In genomic region chr7:143830399-143830798, GRCm38 (mm10) we compare ENCODE assay signal across 8 mouse cellular contexts. TPM values are rescaled to one million over a fixed set of nuclear protein-coding genes. Genes with fewer than 3 reads are reported as not detected.
DNase-seq lines count a peak whose midpoint lies in the region; ATAC-seq and TF ChIP-seq lines count a peak whose summit lies in the region.

No protein-coding gene starts in this region.

- no peak for TF ChIP-seq POLR2A in myocyte (IDR thresholded peaks at IDR 0.05; ENCODE audit: insufficient read length, low read depth)

- H3K27me3 ChIP-seq in embryonic facial prominence, embryonic 13.5 days, result no peaks in the 10 kb centered on the region
- H3K27me3 ChIP-seq in myocyte (ENCODE audit: control insufficient read depth, insufficient read depth, insufficient read length), result no peaks in the 10 kb centered on the region

- H3K27ac ChIP-seq in layer of hippocampus, adult 2 months, result peak overlapping the region; percentile 91
- peak overlapping the region; percentile 60; the same call in 1 of the 2 replicates for H3K27ac ChIP-seq in embryonic facial prominence, embryonic 13.5 days

- TF ChIP-seq CTCF in layer of hippocampus, adult 2 months (conservative IDR thresholded peaks at IDR 0.05), result no peak

- H3K9ac ChIP-seq in embryonic facial prominence, embryonic 13.5 days, result peak overlapping the region; percentile 78

- peak overlapping the region; percentile 93 for H3K4me3 ChIP-seq in layer of hippocampus, adult 2 months
- peak overlapping the region; percentile 62 for H3K4me3 ChIP-seq in embryonic facial prominence, embryonic 13.5 days
- peak overlapping the region; percentile 70 for H3K4me3 ChIP-seq in myocyte

- H3K9me3 ChIP-seq in embryonic facial prominence, embryonic 13.5 days, result no peaks in the 10 kb centered on the region

- ATAC-seq in embryonic facial prominence, embryonic 13.5 days (ENCODE audit: insufficient number of reproducible peaks, insufficient read depth, low FRiP score, low TSS enrichment, low read depth), result no peak
- peak; percentile 36 for ATAC-seq in inflammation-experienced regulatory T-cells, adult 6 months
- ATAC-seq in granulocyte monocyte progenitor cell, adult 5-6 weeks (replicated peaks; ENCODE audit: poor library complexity, severe bottlenecking), result no peak
- ATAC-seq in megakaryocyte progenitor cell, adult 5-6 weeks (replicated peaks; ENCODE audit: poor library complexity), result no peak

- no peak for DNase-seq in layer of hippocampus, adult 2 months (ENCODE audit: low spot score in 2 of 2)
- no peak for DNase-seq in layer of hippocampus, postnatal 25 days (ENCODE audit: extremely low spot score in 1 of 2, low spot score in 1 of 2)
- DNase-seq in right cerebral cortex, postnatal 4 days, result no peak

- peak overlapping the region; percentile 28 for H3ac ChIP-seq in myocyte (ENCODE audit: control insufficient read depth, insufficient read length)

- no peaks in the 10 kb centered on the region for H3K36me3 ChIP-seq in embryonic facial prominence, embryonic 13.5 days
- H3K36me3 ChIP-seq in myocyte (ENCODE audit: control insufficient read depth, insufficient read depth), result no peaks in the 10 kb centered on the region

- WGBS in embryonic facial prominence, embryonic 13.5 days, result 9% methylated on average over 6 of the region's 6 CpGs

- peaks cover 52% of the 10 kb centered on the region for H3K79me2 ChIP-seq in myocyte (ENCODE audit: control insufficient read depth, insufficient read depth)

- H3K4me2 ChIP-seq in embryonic facial prominence, embryonic 13.5 days, result peak overlapping the region; percentile 91
- peak overlapping the region; percentile 94 for H3K4me2 ChIP-seq in myocyte (ENCODE audit: low read depth)

- peaks cover 34% of the 10 kb centered on the region for H3K4me1 ChIP-seq in embryonic facial prominence, embryonic 13.5 days

TF ChIP-seq in myocyte, 11 proteins besides CTCF, POLR2A, EP300 and RAD21:
- no peak for TF ChIP-seq TCF12 (IDR thresholded peaks at IDR 0.05; ENCODE audit: insufficient read depth, poor library complexity, severe bottlenecking)
- no peak for TF ChIP-seq TCF3 (IDR thresholded peaks at IDR 0.05; ENCODE audit: insufficient read length, low read depth)
- no peak for TF ChIP-seq MAX (IDR thresholded peaks at IDR 0.05; ENCODE audit: low read depth)
- no peak for TF ChIP-seq MYOG (IDR thresholded peaks at IDR 0.05; ENCODE audit: control insufficient read depth in 1 of 3, insufficient read depth in 1 of 3, insufficient read length in 2 of 3, low read depth in 2 of 3)
- TF ChIP-seq USF1 (IDR thresholded peaks at IDR 0.05; ENCODE audit: low read depth), result no peak
- TF ChIP-seq SRF (IDR thresholded peaks at IDR 0.05; ENCODE audit: control insufficient read depth, insufficient read length, low read depth), result no peak
- no peak for TF ChIP-seq MYOD1 (IDR thresholded peaks at IDR 0.05; ENCODE audit: control insufficient read depth in 1 of 3, insufficient read length in 2 of 3, low read depth in 2 of 3)
- TF ChIP-seq REST (IDR thresholded peaks at IDR 0.05; ENCODE audit: insufficient read depth, insufficient read length), result no peak
- TF ChIP-seq E2F4 (IDR thresholded peaks at IDR 0.05; ENCODE audit: insufficient read depth), result no peak
- TF ChIP-seq CEBPB (IDR thresholded peaks at IDR 0.05; ENCODE audit: insufficient read depth, poor library complexity, severe bottlenecking), result no peak
- TF ChIP-seq POLR2AphosphoS2 (IDR thresholded peaks at IDR 0.05; ENCODE audit: insufficient read length, low read depth), result no peak

RNA-seq across cellular contexts. Expression of gene Dhcr7, which starts 7.5 kb away (rescaled TPM):
- total RNA-seq in layer of hippocampus, adult 2 months (2021), result 10 to 100 TPM; 34.0 to 35.1 TPM
- 10 to 100 TPM; 44.7 to 51.3 TPM for total RNA-seq in layer of hippocampus, postnatal 25 days (2021)
- 39.6 and 41.5 TPM in 2 replicates for polyA plus RNA-seq in embryonic facial prominence, embryonic 13.5 days (2015; fragmentation: Nextera tagmentation; extraction: Ambion mirVana)
- polyA plus RNA-seq in inflammation-experienced regulatory T-cells, adult 6 months (2017; shearing (Covaris generic)), result 10 to 100 TPM; 37.5 to 57.8 (median 41.0) TPM
- polyA plus RNA-seq in myocyte (2012; fragmentation: generic; extraction: Trizol), result 107 TPM
- 16.8 and 34.7 TPM in 2 replicates for total RNA-seq in granulocyte monocyte progenitor cell, adult 5-6 weeks (2014; fragmentation: Nextera tagmentation)
- total RNA-seq in granulocyte monocyte progenitor cell, adult 5-6 weeks (2017), result 6.9 and 15.8 TPM in 2 replicates
- 26.3 and 29.4 TPM in 2 replicates for total RNA-seq in megakaryocyte progenitor cell, adult 5-6 weeks (2015)
- total RNA-seq in megakaryocyte progenitor cell, adult 5-6 weeks (2017), result 10.9 and 13.2 TPM in 2 replicates

RNA-seq across cellular contexts. Expression of gene Nadsyn1, which starts 7.8 kb away (rescaled TPM):
- total RNA-seq in layer of hippocampus, adult 2 months (2021), result 1 to 10 TPM; 4.4 to 7.8 TPM
- 1 to 10 TPM; 6.2 to 7.3 TPM for total RNA-seq in layer of hippocampus, postnatal 25 days (2021)
- polyA plus RNA-seq in embryonic facial prominence, embryonic 13.5 days (2015; fragmentation: Nextera tagmentation; extraction: Ambion mirVana), result 5.8 and 7.1 TPM in 2 replicates
- 10 to 100 TPM; 15.0 to 20.2 (median 20.2) TPM for polyA plus RNA-seq in inflammation-experienced regulatory T-cells, adult 6 months (2017; shearing (Covaris generic))
- polyA plus RNA-seq in myocyte (2012; fragmentation: generic; extraction: Trizol), result 5.7 TPM
- 5.1 and 10.5 TPM in 2 replicates for total RNA-seq in granulocyte monocyte progenitor cell, adult 5-6 weeks (2014; fragmentation: Nextera tagmentation)
- 13.2 and 16.4 TPM in 2 replicates for total RNA-seq in granulocyte monocyte progenitor cell, adult 5-6 weeks (2017)
- total RNA-seq in megakaryocyte progenitor cell, adult 5-6 weeks (2015), result 4.4 and 7.1 TPM in 2 replicates
- 9.2 and 9.5 TPM in 2 replicates for total RNA-seq in megakaryocyte progenitor cell, adult 5-6 weeks (2017)

RNA-seq across cellular contexts. Expression of gene Gm498, which starts 36.2 kb away (rescaled TPM):
- not detected for total RNA-seq in layer of hippocampus, adult 2 months (2021)
- total RNA-seq in layer of hippocampus, postnatal 25 days (2021), result not detected
- polyA plus RNA-seq in embryonic facial prominence, embryonic 13.5 days (2015; fragmentation: Nextera tagmentation; extraction: Ambion mirVana), result not detected in 2 replicates
- polyA plus RNA-seq in inflammation-experienced regulatory T-cells, adult 6 months (2017; shearing (Covaris generic)), result not detected
- not detected for polyA plus RNA-seq in myocyte (2012; fragmentation: generic; extraction: Trizol)
- total RNA-seq in granulocyte monocyte progenitor cell, adult 5-6 weeks (2014; fragmentation: Nextera tagmentation), result not detected in 2 replicates
- total RNA-seq in granulocyte monocyte progenitor cell, adult 5-6 weeks (2017), result not detected in 2 replicates
- total RNA-seq in megakaryocyte progenitor cell, adult 5-6 weeks (2015), result not detected in 2 replicates
- not detected in 2 replicates for total RNA-seq in megakaryocyte progenitor cell, adult 5-6 weeks (2017)

RNA-seq across cellular contexts. Expression of gene Mrgpre, which starts 46.1 kb away (rescaled TPM):
- total RNA-seq in layer of hippocampus, adult 2 months (2021), result 1 to 10 TPM; 5.9 to 6.5 TPM
- 1 to 10 TPM; 5.0 to 6.6 TPM for total RNA-seq in layer of hippocampus, postnatal 25 days (2021)
- polyA plus RNA-seq in embryonic facial prominence, embryonic 13.5 days (2015; fragmentation: Nextera tagmentation; extraction: Ambion mirVana), result 0.86 and 1.4 TPM in 2 replicates
- 1 to 10 TPM; 3.9 to 6.4 (median 4.2) TPM for polyA plus RNA-seq in inflammation-experienced regulatory T-cells, adult 6 months (2017; shearing (Covaris generic))
- polyA plus RNA-seq in myocyte (2012; fragmentation: generic; extraction: Trizol), result 1.9 TPM
- total RNA-seq in granulocyte monocyte progenitor cell, adult 5-6 weeks (2014; fragmentation: Nextera tagmentation), result 2.6 and 2.9 TPM in 2 replicates
- 0.34 and 0.41 TPM in 2 replicates for total RNA-seq in granulocyte monocyte progenitor cell, adult 5-6 weeks (2017)
- 1.3 and 2.9 TPM in 2 replicates for total RNA-seq in megakaryocyte progenitor cell, adult 5-6 weeks (2015)
- total RNA-seq in megakaryocyte progenitor cell, adult 5-6 weeks (2017), result 0.17 and 0.95 TPM in 2 replicates
